Mouse (Mus musculus): ENCODE results near the gene Emc9. TPM values are rescaled to one million over a fixed set of nuclear protein-coding genes. Genes with fewer than 3 reads are reported as not detected.

Emc9 gene
- polyA plus RNA-seq, 1 experiment, result 23.0 TPM

GRCm38 (mm10) chr14:55554635-55555034 is 30.5 kb downstream of the Emc9 start:
- H3K27ac ChIP-seq (ENCODE audit: insufficient read depth, low read depth, low read length), result no peak overlapping the region
- no peak overlapping the region for H3K4me3 ChIP-seq (ENCODE audit: low read depth, low read length)
- H3K36me3 ChIP-seq (ENCODE audit: control insufficient read depth, insufficient read depth, low read length), result peaks cover 2% of the 10 kb centered on the region; the same call in 1 of the 2 replicates
- TF ChIP-seq CTCF (IDR thresholded peaks at IDR 0.05; ENCODE audit: extremely low read depth, insufficient read length, insufficient replicate concordance, low read depth, low read length), result no peak
- TF ChIP-seq POLR2A (IDR thresholded peaks at IDR 0.05; ENCODE audit: low read depth, low read length), result no peak
- peaks cover 6% of the 10 kb centered on the region; the same call in 1 of the 2 replicates for H3K4me1 ChIP-seq (ENCODE audit: control insufficient read depth, insufficient read depth, insufficient read length, low read length)
- no peaks in the 10 kb centered on the region for H3K27me3 ChIP-seq (ENCODE audit: control insufficient read depth, insufficient read depth, low read length)

GRCm38 (mm10) chr14:55551794-55552193 is 33.3 kb downstream of the Emc9 start:
- no peak overlapping the region for H3K27ac ChIP-seq (ENCODE audit: insufficient read depth, low read depth, low read length)

GRCm38 (mm10) chr14:55551347-55551746 is 33.8 kb downstream of the Emc9 start:
- peaks cover 4% of the 10 kb centered on the region; the same call in 1 of the 2 replicates for H3K4me1 ChIP-seq (ENCODE audit: control insufficient read depth, insufficient read depth, insufficient read length, low read length)
- H3K27ac ChIP-seq (ENCODE audit: insufficient read depth, low read depth, low read length), result no peak overlapping the region
- H3K36me3 ChIP-seq (ENCODE audit: control insufficient read depth, insufficient read depth, low read length), result peaks cover 23% of the 10 kb centered on the region
- 82% methylated on average over 5 of the region's 5 CpGs for WGBS
- H3K4me3 ChIP-seq (ENCODE audit: low read depth, low read length), result no peak overlapping the region
- TF ChIP-seq POLR2A (IDR thresholded peaks at IDR 0.05; ENCODE audit: low read depth, low read length) (no peak), CTCF (IDR thresholded peaks at IDR 0.05; ENCODE audit: extremely low read depth, insufficient read length, insufficient replicate concordance, low read depth, low read length) (no peak)
- H3K27me3 ChIP-seq (ENCODE audit: control insufficient read depth, insufficient read depth, low read length), result no peaks in the 10 kb centered on the region

More at GRCm38 (mm10) chr14:55551794-55552193, 33.3 kb downstream of the Emc9 start:
- TF ChIP-seq CTCF (IDR thresholded peaks at IDR 0.05; ENCODE audit: extremely low read depth, insufficient read length, insufficient replicate concordance, low read depth, low read length), result no peak
- TF ChIP-seq POLR2A (IDR thresholded peaks at IDR 0.05; ENCODE audit: low read depth, low read length), result no peak
- WGBS, result 90% methylated on average over 8 of the region's 8 CpGs
- H3K36me3 ChIP-seq (ENCODE audit: control insufficient read depth, insufficient read depth, low read length), result peaks cover 20% of the 10 kb centered on the region
- no peak overlapping the region for H3K4me3 ChIP-seq (ENCODE audit: low read depth, low read length)
- H3K27me3 ChIP-seq (ENCODE audit: control insufficient read depth, insufficient read depth, low read length), result no peaks in the 10 kb centered on the region
- H3K4me1 ChIP-seq (ENCODE audit: control insufficient read depth, insufficient read depth, insufficient read length, low read length), result peaks cover 4% of the 10 kb centered on the region; the same call in 1 of the 2 replicates

- H3K36me3 ChIP-seq (ENCODE audit: control insufficient read depth, insufficient read depth, low read length), result peaks cover 27% of the 10 kb centered on the region
Measured at GRCm38 (mm10) chr14:55550191-55550590, 34.9 kb downstream of the Emc9 start.

GRCm38 (mm10) chr14:55544334-55544733 is 40.8 kb downstream of the Emc9 start:
- peaks cover 30% of the 10 kb centered on the region for H3K36me3 ChIP-seq (ENCODE audit: control insufficient read depth, insufficient read depth, low read length)
- WGBS, result 77% methylated on average over 9 of the region's 9 CpGs
- H3K27me3 ChIP-seq (ENCODE audit: control insufficient read depth, insufficient read depth, low read length), result no peaks in the 10 kb centered on the region
- H3K27ac ChIP-seq (ENCODE audit: insufficient read depth, low read depth, low read length), result no peak overlapping the region
- no peak overlapping the region for H3K4me3 ChIP-seq (ENCODE audit: low read depth, low read length)
- TF ChIP-seq CTCF (IDR thresholded peaks at IDR 0.05; ENCODE audit: extremely low read depth, insufficient read length, insufficient replicate concordance, low read depth, low read length), result no peak
- TF ChIP-seq POLR2A (IDR thresholded peaks at IDR 0.05; ENCODE audit: low read depth, low read length), result no peak
- peaks cover 4% of the 10 kb centered on the region; the same call in 1 of the 2 replicates for H3K4me1 ChIP-seq (ENCODE audit: control insufficient read depth, insufficient read depth, insufficient read length, low read length)

More at GRCm38 (mm10) chr14:55550191-55550590, 34.9 kb downstream of the Emc9 start:
- H3K27me3 ChIP-seq (ENCODE audit: control insufficient read depth, insufficient read depth, low read length), result no peaks in the 10 kb centered on the region
- WGBS, result 79% methylated on average over 6 of the region's 6 CpGs
- H3K27ac ChIP-seq (ENCODE audit: insufficient read depth, low read depth, low read length), result no peak overlapping the region
- no peak overlapping the region for H3K4me3 ChIP-seq (ENCODE audit: low read depth, low read length)
- TF ChIP-seq POLR2A (IDR thresholded peaks at IDR 0.05; ENCODE audit: low read depth, low read length) (no peak), CTCF (IDR thresholded peaks at IDR 0.05; ENCODE audit: extremely low read depth, insufficient read length, insufficient replicate concordance, low read depth, low read length) (no peak)
- H3K4me1 ChIP-seq (ENCODE audit: control insufficient read depth, insufficient read depth, insufficient read length, low read length), result peaks cover 4% of the 10 kb centered on the region; the same call in 1 of the 2 replicates

GRCm38 (mm10) chr14:55542268-55542667 is 42.8 kb downstream of the Emc9 start:
- Histone ChIP-seq H3K27me3 (ENCODE audit: control insufficient read depth, insufficient read depth, low read length) (no peaks in the 10 kb centered on the region), H3K27ac (ENCODE audit: insufficient read depth, low read depth, low read length) (no peak overlapping the region), H3K4me3 (ENCODE audit: low read depth, low read length) (no peak overlapping the region), H3K36me3 (ENCODE audit: control insufficient read depth, insufficient read depth, low read length) (peaks cover 14% of the 10 kb centered on the region), H3K4me1 (ENCODE audit: control insufficient read depth, insufficient read depth, insufficient read length, low read length) (peaks cover 4% of the 10 kb centered on the region; the same call in 1 of the 2 replicates)
- 98% methylated on average over 12 of the region's 12 CpGs for WGBS
- TF ChIP-seq POLR2A (IDR thresholded peaks at IDR 0.05; ENCODE audit: low read depth, low read length), result no peak
- no peak for TF ChIP-seq CTCF (IDR thresholded peaks at IDR 0.05; ENCODE audit: extremely low read depth, insufficient read length, insufficient replicate concordance, low read depth, low read length)

GRCm38 (mm10) chr14:55540787-55541321 is 44.2 kb downstream of the Emc9 start:
- Histone ChIP-seq H3K4me3 (ENCODE audit: low read depth, low read length) (peak overlapping the region; percentile 88), H3K36me3 (ENCODE audit: control insufficient read depth, insufficient read depth, low read length) (peaks cover 8% of the 10 kb centered on the region), H3K27ac (ENCODE audit: insufficient read depth, low read depth, low read length) (peak overlapping the region; percentile 82), H3K4me1 (ENCODE audit: control insufficient read depth, insufficient read depth, insufficient read length, low read length) (peaks cover 4% of the 10 kb centered on the region; the same call in 1 of the 2 replicates), H3K27me3 (ENCODE audit: control insufficient read depth, insufficient read depth, low read length) (no peaks in the 10 kb centered on the region)
- TF ChIP-seq POLR2A (IDR thresholded peaks at IDR 0.05; ENCODE audit: low read depth, low read length), result no peak
- TF ChIP-seq CTCF (IDR thresholded peaks at IDR 0.05; ENCODE audit: extremely low read depth, insufficient read length, insufficient replicate concordance, low read depth, low read length), result no peak
- WGBS, result 4% methylated on average over 10 of the region's 10 CpGs
